Mouse (Mus musculus): ENCODE measurements around the gene Mgat2.

Mgat2 gene

DNA sequence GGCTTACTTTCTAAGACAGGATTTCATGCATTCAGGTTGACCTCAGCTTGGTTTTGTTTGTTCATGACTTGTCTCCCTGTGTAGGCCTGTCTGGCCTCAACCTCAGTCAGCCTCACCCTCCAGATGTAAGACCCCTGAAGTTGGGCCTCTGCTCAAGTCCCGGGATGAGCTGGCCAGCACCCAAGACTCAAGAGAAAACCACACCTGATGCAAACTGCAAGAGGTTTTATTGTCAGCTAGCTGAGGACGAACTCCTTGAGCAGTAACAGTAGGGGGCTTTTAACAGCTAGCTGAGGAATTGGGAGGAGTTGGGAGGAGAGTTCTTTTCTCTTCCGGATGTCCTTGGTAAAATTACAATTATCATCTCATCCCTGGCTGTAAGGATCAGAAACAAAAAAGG, 6.4 kb upstream of the Mgat2 start:
- DNase-seq (ENCODE audit: low read depth, low spot score), result no peak

DNA sequence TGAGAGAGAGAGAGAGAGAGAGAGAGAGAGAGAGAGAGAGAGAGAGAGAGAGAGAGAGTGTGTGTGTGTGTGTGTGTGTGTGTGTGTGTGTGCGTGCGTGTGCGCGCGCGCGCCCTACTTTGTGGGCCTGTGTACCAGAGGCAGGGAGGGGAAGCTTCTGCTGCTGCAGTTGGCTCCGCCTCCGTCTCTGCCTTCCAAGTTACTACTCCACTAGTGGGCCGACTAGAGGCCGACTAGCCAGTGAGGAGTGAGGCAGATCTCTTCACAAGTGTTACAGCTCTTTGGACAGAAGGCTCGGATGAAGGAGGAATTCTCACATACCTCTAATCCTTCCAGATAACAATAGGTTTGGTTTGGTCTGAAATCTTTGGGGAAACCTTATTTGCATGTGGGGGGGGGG, 4.6 kb upstream of the Mgat2 start:
- no peak for DNase-seq (ENCODE audit: low read depth, low spot score)

DNA sequence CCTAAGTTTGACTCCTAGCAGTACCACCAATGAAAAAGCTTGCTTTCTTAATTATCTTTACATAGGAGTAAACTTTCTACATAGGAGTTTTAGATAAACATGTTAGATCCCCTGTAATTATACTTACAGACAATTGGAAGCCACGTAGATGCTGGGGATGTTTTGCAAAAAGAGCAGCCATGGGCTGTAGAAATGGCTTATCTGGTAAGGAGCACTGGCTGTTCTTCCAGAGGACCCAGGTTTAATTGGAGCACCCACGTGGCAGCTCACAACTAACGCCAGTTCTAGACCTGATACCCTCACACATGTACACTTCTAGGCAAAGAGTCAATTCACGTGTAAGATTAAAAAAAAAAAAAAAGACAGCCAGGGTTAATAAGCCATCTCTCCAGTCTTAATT, 2.2 kb upstream of the Mgat2 start:
- no peak for DNase-seq (ENCODE audit: low read depth, low spot score)

DNA sequence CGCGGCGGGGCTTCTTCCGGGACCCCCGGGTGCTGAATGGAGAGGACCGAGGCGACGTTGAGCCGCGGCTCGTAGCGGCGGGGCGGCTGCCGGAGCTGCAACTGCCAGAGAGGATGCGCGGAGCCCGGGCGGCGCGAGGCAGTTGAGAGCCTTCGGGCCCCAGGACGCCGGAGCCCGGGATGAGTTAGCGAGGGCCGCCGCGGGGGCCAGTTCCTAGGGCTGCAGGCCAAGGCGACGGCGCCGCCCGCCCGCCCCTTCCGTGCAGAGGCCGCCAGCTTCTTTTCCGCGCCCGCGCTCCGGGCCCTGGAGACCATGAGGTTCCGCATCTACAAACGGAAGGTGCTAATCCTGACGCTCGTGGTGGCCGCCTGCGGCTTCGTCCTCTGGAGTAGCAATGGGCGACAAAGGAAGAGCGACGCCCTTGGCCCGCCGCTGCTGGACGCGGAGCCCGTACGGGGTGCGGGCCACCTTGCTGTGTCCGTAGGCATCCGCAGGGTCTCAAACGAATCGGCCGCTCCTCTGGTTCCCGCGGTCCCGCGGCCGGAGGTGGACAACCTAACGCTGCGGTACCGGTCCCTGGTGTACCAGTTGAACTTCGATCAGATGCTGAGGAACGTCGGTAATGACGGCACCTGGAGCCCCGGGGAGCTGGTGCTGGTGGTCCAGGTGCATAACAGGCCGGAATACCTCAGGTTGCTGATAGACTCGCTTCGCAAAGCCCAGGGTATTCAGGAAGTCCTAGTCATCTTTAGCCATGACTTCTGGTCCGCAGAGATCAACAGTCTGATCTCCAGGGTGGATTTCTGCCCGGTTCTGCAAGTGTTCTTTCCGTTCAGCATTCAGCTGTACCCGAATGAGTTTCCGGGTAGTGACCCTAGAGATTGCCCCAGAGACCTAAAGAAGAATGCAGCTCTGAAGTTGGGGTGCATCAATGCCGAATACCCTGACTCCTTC, 662 bp downstream of the Mgat2 start:
- DNase-seq (ENCODE audit: low read depth, low spot score), result no peak

DNA sequence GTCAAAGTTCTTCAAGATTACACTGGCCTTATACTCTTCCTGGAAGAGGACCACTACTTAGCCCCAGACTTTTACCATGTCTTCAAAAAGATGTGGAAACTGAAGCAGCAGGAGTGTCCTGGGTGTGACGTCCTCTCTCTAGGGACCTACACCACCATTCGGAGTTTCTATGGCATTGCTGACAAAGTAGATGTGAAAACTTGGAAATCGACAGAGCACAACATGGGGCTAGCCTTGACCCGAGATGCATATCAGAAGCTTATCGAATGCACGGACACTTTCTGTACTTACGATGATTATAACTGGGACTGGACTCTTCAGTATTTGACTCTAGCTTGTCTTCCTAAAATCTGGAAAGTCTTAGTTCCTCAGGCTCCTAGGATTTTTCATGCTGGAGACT, 1.4 kb downstream of the Mgat2 start:
- DNase-seq (ENCODE audit: low read depth, low spot score), result no peak

DNA sequence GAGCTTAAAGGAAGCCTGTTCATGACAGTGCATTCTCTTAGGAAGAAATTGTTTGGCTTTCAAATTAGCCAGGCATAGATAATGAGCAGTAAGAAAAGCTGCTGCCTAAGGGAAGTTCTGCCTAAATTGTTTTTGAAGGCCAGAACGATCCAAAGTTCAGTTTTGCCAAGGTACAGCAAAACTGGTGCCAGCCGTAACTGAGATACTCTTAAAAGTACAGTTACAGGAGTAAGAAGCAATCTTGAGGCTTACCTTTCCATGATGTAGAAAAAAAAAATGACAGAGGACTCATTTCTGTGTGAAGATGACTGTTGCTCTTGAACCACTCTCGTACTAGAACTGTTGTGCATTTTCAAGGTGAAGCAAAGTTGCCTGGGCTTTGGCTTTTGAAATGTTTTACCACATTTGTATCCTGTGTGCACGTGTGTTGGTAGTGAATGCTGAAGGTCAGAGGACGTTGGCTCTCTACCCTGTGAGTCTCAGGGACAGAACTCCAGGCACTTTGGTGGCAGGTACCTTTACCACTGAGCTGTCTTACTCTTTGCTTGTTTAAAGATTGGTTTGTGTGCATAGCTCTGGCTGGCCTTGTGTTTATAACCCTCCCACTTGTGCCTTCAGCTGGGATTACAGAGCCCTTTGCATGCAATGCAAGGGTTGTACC, 3.0 kb downstream of the Mgat2 start:
- no peak for DNase-seq (ENCODE audit: low read depth, low spot score)

DNA sequence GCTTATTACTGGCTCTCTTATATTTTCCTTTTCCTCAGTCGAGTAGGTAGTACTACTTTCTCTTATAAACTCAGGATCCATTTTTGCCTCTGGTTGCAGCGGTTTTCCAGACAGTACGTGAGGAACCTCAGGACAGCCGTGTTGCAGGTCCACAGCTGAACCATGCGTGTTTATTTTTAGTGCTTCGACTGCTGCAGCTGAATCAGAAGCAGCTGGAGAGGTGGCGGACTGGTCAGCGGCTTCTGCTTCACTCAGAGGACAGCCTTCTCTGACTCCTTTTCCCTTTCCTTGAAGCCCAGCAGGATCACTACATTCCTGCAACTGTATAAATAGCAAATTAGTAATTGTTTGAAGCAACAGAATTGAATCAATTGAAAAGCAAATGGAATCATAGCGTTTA, 6.1 kb downstream of the Mgat2 start:
- no peak for DNase-seq (ENCODE audit: low read depth, low spot score)

DNA sequence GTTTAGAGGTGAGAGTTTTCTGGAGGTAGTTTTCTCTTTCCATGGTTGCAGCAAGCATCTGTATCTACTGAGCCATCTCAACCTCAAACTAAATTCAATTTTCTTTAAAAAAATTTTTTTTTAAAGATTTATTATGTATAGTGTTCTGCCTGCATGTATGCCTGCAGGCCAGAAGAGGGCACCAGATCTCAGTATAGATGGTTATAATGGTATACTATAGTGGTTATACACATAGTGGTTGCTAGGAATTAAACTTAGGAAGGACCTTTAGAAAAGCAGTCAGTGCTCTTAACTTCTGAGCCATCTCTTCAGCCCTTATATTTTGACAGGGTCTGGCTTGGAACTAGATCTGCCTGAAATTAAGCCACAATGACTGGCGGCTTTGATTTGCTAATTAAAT, 6.6 kb downstream of the Mgat2 start:
- no peak for DNase-seq (ENCODE audit: low read depth, low spot score)

DNA sequence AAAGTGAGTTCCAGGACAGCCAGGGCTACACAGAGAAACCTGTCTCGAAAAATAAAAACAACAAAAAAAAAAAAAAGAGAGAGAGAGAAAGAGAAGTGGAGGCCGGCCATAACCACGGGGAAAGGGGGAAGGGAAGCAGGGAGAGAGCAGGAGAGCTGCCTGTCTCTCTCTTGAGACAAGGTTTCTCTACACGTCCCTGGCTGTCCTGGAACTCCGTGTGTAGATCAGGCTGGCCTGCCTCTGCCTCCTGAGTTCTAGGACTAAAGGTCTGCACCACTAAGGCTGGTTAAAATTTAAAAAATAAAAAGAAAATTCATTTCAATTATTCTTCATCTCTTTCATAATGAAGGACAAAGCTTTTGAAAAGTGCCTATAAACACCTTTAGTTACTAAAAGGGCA, 7.4 kb downstream of the Mgat2 start:
- DNase-seq (ENCODE audit: low read depth, low spot score), result no peak

DNA sequence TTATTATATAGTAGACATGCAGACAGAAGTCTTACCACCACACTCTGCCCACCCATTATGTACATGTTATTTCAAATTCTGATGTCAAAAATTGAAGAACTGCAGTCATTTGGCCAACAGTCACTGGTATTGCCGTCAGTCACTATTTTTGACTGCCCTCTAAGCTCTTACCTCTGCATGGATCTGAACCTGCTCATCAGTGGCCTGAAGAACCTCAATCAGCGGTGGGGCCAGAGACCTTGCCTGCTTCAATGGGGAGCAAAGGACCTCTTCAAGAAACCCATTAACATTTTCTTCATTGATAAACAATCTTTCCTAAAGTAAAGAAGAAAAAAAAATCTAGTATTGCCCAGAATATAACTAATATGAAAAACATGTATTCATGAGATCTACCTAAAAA, 8.7 kb downstream of the Mgat2 start:
- no peak for DNase-seq (ENCODE audit: low read depth, low spot score)

DNA sequence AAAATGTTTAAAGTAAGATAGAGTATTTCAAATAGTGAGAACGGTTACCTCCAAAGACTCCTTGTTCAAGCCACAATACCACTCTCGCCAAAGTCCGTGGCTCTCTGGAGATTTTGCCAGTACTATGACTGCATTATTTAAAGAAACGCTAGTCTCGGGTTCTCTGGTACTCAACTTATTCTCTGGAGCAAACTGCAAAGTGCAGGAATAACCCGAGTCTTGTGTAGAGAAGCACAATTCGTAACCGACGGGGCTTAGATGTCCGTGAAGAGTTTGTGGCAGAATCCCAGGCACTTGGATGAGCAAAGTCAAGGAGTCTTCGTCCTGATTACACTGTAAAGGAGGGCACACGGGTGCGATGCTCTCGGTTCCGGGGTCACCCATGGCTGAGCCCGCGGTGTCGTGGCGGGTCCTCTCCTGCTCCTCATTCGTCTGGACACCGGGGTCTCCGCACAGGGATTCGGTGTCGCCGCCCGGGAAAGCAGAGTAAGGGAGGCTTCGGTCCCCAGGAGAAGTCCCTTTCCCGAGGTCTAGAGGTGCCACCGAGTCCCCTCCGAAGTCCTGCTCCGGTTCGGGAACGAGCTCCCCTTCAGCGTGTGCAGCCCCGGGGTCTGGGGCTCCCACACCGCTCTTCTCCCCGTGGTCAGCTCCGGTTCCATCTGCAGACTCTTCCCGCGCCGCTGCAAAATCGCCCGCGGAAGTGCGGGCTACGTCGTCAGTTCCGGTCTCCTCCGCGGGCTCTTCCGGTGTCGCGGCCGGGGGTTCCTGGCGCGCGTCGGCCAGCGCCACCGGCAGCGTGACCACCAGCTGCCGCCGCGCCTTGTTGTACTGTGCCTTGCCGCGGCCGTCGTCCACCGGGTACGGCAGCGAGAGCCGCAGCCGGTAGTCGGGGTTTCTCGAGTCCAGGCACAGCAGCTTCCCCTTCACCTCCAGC, 12.8 kb downstream of the Mgat2 start, which contains the start of gene Gm49383:
Gm49383 (minus strand) TSS at position 661 of the 934 bp plus-strand sequence.
- DNase-seq (ENCODE audit: low read depth, low spot score), result peak; percentile 56

DNA sequence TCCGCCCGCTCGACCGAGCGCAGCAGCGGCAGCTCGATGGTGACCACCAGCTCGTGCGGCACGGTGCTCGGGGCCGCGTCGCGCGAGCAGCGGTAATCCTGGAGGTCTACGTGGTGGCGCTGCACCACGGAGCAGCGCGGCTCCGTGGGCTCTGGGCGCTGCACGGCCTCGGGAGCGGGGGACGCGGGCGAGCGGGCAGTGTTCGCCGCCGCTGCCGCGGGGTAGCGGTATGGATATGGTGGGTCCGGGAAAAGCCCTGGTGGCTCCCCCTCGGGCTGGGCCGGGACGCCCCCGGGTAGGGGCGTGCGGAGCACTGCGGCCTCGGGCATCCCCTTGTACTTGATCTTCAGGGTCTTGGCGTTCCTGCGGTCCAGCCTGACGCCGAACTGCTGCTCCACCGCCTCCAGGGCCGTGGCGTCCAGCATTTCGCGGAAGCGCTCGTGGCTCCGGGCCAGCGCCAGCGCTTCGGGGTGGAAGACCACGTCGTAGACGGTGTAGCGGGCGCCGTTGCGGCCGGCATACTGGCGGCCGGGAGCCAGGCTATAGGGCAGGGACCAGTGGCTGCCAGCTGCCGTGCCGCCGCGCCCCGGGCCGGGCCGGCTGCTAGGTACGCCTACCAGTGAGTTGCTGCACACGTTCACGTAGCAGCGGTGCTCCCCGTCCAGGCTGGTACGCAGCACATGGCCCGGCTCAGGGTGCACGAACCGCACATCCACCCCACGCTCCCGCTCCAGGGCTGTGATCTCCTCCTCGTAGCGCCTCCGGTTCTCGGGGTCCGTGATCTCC, 13.6 kb downstream of the Mgat2 start:
- no peak for DNase-seq (ENCODE audit: low read depth, low spot score)

DNA sequence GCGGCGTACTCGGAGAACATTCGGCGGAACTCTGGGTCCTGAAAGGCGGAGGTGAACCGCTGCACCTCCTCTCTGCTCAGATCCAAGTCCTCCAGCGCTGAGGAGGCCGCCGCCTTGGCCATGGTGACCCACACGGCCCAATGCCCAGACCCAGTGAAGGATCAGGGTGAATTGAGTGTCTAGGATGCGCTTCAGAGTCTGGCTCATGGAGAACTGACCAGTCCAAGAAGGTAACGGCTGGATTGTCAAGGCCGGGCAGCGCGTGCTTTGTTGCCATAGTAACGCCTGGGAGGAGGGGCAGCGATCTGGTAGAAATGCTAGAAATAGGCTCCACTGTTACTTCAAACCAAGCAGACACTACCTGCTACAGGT, 14.2 kb downstream of the Mgat2 start, which contains the start of gene Dnaaf2:
Dnaaf2 (minus strand) TSS at position 266 of the 372 bp plus-strand sequence.
- DNase-seq (ENCODE audit: low read depth, low spot score), result no peak

DNA sequence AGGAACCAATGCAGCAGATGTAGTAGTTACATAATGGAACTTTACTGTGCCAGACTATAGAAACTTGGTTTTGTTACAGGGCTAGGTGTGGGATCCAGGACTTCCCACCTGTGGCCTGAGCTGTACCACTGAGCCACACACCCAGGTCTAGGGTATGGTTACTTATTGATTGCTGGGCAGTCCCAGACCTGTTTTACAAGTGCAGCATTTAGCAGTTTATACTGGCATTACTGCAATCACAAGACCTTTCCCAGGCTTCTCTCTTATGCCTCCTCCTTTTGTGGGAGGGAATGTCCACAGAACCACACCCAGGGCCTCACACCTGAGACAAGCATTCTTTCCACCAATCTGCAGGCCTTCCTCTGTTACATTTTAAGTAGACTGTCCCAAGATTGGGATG, 15.0 kb downstream of the Mgat2 start:
- DNase-seq (ENCODE audit: low read depth, low spot score), result no peak

DNA sequence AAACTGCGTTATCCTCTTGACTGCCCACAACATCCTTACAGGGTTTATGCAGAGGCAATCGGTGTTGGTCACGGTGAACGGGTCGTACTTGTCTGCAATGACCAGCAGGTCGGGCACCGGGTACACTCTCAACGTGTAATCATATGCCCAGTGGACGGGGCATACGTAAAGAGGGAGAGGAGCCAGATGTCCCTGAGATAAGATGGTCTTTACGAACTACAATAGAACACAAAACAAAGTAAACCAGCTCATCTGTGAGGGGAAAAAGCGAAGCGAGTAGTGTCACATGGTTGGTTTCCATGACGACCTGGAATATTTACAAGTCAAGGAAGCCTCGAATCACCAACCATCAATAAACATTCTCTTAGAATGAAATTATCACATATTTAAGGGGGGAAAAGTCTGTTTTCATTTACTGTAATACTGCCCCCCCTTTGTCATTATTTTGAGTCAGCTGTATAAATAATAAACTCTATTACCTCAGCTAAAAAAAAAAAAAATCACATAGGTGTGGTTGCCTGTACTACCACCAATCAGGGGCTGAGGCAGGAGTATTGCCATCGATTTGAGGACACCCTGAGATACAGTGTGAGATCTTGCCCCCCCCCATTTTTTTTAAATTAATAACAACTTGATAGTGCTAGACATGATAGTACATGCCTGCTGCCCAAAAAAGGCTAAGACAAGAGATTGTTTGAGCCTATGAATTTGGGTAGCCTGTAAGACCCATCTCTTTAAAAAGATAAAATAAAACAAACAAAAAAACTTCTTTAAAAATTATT, 20.3 kb downstream of the Mgat2 start, which contains the start of gene Gm49384:
Gm49384 (minus strand) TSS at position 216 of the 782 bp plus-strand sequence.
- no peak for DNase-seq (ENCODE audit: low read depth, low spot score)

DNA sequence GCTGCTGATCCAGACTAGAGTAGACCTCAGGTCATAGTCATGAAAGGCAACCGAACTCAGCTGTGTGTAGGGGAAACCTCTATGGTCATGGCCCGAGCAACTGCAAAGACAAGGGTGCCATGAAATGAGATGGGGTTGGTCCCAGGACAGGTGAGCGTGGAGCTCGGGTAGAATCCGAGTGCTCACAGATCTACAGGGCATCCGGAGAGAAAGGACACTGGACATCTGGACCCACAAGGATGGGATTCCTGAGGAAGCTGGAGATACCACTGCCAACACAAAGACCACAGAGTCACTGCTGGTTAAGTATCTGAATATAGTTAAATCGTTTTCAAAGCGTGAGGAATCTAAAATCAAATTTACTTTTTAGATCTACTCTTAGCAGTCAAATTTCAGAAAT, 23.4 kb downstream of the Mgat2 start:
- no peak for DNase-seq (ENCODE audit: low read depth, low spot score)

DNA sequence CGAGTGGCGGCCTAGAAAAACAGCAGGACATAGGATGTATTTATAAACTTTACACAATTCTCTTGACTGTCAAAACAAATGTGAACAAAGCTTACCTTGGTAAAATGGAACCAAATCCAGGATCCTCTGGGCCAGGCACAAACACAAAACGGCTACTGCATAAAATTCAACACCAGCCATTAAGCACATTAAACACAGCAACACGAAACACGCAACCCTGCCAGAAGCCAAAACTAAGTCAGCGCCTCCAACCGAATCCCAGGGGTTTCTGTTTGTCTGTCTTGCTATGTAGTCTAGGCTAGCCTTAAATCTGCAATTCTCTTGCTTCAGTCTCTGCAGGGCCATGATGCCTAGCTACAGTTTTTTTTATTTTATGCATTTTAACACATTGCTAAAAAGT, 24.0 kb downstream of the Mgat2 start:
- DNase-seq (ENCODE audit: low read depth, low spot score), result no peak

DNA sequence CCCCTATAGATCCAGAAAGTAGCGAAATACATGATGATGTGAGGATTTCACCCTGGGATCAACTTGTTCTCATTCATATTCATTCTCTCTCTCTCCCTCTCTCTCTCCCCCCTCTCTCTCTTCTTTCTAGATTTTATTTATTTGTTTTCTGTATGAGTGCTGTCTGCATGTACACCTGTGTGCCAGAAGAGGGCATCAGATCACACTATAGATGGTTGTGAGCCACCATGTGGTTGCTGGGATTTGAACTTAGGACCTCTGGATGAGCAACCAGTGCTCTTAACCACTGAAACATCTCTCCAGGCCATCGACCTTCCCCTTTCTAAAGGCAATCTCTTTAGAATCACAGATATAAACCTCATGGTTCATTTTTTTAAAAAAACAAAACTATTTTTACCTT, 24.6 kb downstream of the Mgat2 start:
- no peak for DNase-seq (ENCODE audit: low read depth, low spot score)

DNA sequence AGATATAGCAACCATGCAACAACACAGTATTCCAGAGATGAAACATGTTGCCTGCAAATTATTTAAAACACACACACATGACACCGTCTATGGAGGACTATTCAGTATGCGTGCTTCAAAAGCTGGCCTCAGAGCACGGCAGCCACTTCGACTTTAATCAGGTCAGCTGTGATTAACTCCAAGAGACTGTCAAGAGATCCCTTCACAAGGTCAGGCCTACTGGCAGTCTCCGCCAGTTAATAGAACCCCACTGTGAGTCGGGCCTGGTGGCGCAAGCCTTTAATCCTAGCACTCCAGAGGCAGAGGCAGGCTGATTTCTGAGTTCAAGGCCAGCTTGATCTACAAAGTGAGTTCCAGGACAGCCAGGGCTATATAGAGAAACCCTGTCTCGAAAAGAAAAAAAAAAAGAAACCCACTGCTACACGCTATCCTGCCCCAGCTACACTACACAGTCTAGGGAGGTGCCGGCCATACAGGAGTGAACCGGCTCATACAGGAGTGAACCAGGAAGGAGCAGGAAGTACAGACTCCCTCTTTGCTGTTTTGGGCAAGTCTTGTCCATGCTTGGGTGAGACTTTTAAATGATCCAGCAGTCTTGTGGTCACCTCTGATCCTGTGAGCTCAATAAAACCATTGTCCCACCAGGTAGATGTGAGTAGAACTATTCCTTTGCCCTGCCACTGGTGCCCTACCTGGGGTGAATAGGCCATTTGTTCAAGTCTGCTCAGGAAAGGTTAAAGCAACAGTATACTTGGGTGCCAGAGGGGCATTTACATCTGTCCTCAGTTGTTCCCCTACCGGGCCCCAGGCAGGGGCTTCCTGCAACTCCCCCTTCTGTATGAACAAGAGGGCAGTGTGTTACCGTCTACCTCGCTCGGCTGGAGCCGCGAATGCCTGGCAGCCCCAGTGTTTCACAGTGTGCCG, 26.4 kb downstream of the Mgat2 start:
- DNase-seq (ENCODE audit: low read depth, low spot score), result no peak

Measured in telencephalon, adult 2 months (tissue).